ENCODE assay signal across 8 mouse cellular contexts in genomic region chr11:52167126-52167525, GRCm38 (mm10). TPM values are rescaled to one million over a fixed set of nuclear protein-coding genes. Genes with fewer than 3 reads are reported as not detected.
DNase-seq lines count a peak whose midpoint lies in the region; ATAC-seq and TF ChIP-seq lines count a peak whose summit lies in the region.

No protein-coding gene starts in this region.

- H3K27ac ChIP-seq in embryonic facial prominence, embryonic 13.5 days: no peak overlapping the region
- H3K27ac ChIP-seq in hindbrain, embryonic 15.5 days (replicated peaks): no peak overlapping the region
- no peak overlapping the region for H3K27ac ChIP-seq in liver, embryonic 12.5 days
- H3K27ac ChIP-seq in small intestine, adult 2 months (ENCODE audit: insufficient read depth, low read depth, low read length): no peak overlapping the region

- no peak for TF ChIP-seq CTCF in small intestine, adult 2 months (IDR thresholded peaks at IDR 0.05; ENCODE audit: extremely low read depth, insufficient read length, insufficient replicate concordance, low read depth, low read length)

- DNase-seq in urinary bladder, postnatal 14 days (ENCODE audit: low spot score): peak; percentile 15
- no peak for DNase-seq in urinary bladder, adult 2 months (ENCODE audit: low spot score)
- no peak for DNase-seq in layer of hippocampus, adult 11-12 months (ENCODE audit: low spot score)
- no peak for DNase-seq in right cerebral cortex, postnatal 4 days

- peak overlapping the region; percentile 13; the same call in 1 of the 2 replicates for H3K4me3 ChIP-seq in embryonic facial prominence, embryonic 13.5 days
- peak overlapping the region; percentile 4; the same call in 1 of the 2 replicates for H3K4me3 ChIP-seq in hindbrain, embryonic 15.5 days
- no peak overlapping the region for H3K4me3 ChIP-seq in liver, embryonic 12.5 days
- H3K4me3 ChIP-seq in small intestine, adult 2 months (ENCODE audit: low read depth, low read length): peak overlapping the region; percentile 63

- H3K9me3 ChIP-seq in embryonic facial prominence, embryonic 13.5 days: no peaks in the 10 kb centered on the region
- H3K9me3 ChIP-seq in hindbrain, embryonic 15.5 days: no peaks in the 10 kb centered on the region
- H3K9me3 ChIP-seq in liver, embryonic 12.5 days (replicated peaks): no peaks in the 10 kb centered on the region

- peak overlapping the region; percentile 27; the same call in 1 of the 2 replicates for H3K4me2 ChIP-seq in embryonic facial prominence, embryonic 13.5 days
- H3K4me2 ChIP-seq in hindbrain, embryonic 15.5 days: 0 out of 2 replicates have a peak overlapping the region, but pooled peaks have one; percentile 5
- peak overlapping the region; percentile 66; the same call in 1 of the 2 replicates for H3K4me2 ChIP-seq in liver, embryonic 12.5 days

- WGBS in embryonic facial prominence, embryonic 13.5 days: 2% methylated on average over 21 of the region's 21 CpGs
- under 1% methylated on average over 21 of the region's 21 CpGs for WGBS in hindbrain, embryonic 15.5 days
- 2% methylated on average over 21 of the region's 21 CpGs for WGBS in liver, embryonic 12.5 days (ENCODE audit: insufficient replicate concordance)
- 2% methylated on average over 21 of the region's 21 CpGs for WGBS in small intestine, adult 2 months

- no peak overlapping the region for H3K9ac ChIP-seq in embryonic facial prominence, embryonic 13.5 days
- no peak overlapping the region for H3K9ac ChIP-seq in hindbrain, embryonic 15.5 days
- no peak overlapping the region for H3K9ac ChIP-seq in liver, embryonic 12.5 days

- peaks cover 10% of the 10 kb centered on the region; the same call in 1 of the 2 replicates for H3K4me1 ChIP-seq in embryonic facial prominence, embryonic 13.5 days
- H3K4me1 ChIP-seq in hindbrain, embryonic 15.5 days (replicated peaks): peaks cover 15% of the 10 kb centered on the region
- H3K4me1 ChIP-seq in liver, embryonic 12.5 days: no peaks in the 10 kb centered on the region
- H3K4me1 ChIP-seq in small intestine, adult 2 months (ENCODE audit: control insufficient read depth, insufficient read depth, insufficient read length, low read length): 0 out of 2 replicates have a peak, but pooled peaks cover 4% of the 10 kb centered on the region

- ATAC-seq in embryonic facial prominence, embryonic 13.5 days (ENCODE audit: insufficient number of reproducible peaks, insufficient read depth, low FRiP score, low TSS enrichment, low read depth): no peak
- ATAC-seq in hindbrain, embryonic 15.5 days (ENCODE audit: low FRiP score, low read depth): no peak
- no peak for ATAC-seq in liver, embryonic 12.5 days

- TF ChIP-seq POLR2A in small intestine, adult 2 months (IDR thresholded peaks at IDR 0.05; ENCODE audit: low read depth, low read length): no peak

- peaks cover 73% of the 10 kb centered on the region for H3K27me3 ChIP-seq in embryonic facial prominence, embryonic 13.5 days
- H3K27me3 ChIP-seq in hindbrain, embryonic 15.5 days: peaks cover 28% of the 10 kb centered on the region
- peaks cover 72% of the 10 kb centered on the region for H3K27me3 ChIP-seq in liver, embryonic 12.5 days (replicated peaks)
- peaks cover 20% of the 10 kb centered on the region for H3K27me3 ChIP-seq in small intestine, adult 2 months (ENCODE audit: control insufficient read depth, insufficient read depth, low read length)

- H3K36me3 ChIP-seq in embryonic facial prominence, embryonic 13.5 days: no peaks in the 10 kb centered on the region
- no peaks in the 10 kb centered on the region for H3K36me3 ChIP-seq in hindbrain, embryonic 15.5 days
- no peaks in the 10 kb centered on the region for H3K36me3 ChIP-seq in liver, embryonic 12.5 days
- no peaks in the 10 kb centered on the region for H3K36me3 ChIP-seq in small intestine, adult 2 months (ENCODE audit: control insufficient read depth, insufficient read depth, low read length)

RNA-seq across cellular contexts. Expression of gene Olfr1373, which starts 21.8 kb away (rescaled TPM):
- not detected in 2 replicates for polyA plus RNA-seq in urinary bladder, adult 2 months (2012; rRNA removed)
- not detected in 2 replicates for polyA plus RNA-seq in embryonic facial prominence, embryonic 13.5 days (2015; fragmentation: Nextera tagmentation; extraction: Ambion mirVana)
- not detected in 2 replicates for polyA plus RNA-seq in hindbrain, embryonic 15.5 days (2015; fragmentation: Nextera tagmentation; extraction: Ambion mirVana)
- not detected in 2 replicates for polyA plus RNA-seq in liver, embryonic 12.5 days (2016; fragmentation: Nextera tagmentation; extraction: Ambion mirVana)
- not detected in 2 replicates for polyA plus RNA-seq in small intestine, adult 2 months (2012; rRNA removed)

RNA-seq across cellular contexts. Expression of gene Olfr1371, which starts 46.7 kb away (rescaled TPM):
- not detected in 2 replicates for polyA plus RNA-seq in urinary bladder, adult 2 months (2012; rRNA removed)
- not detected in 2 replicates for polyA plus RNA-seq in embryonic facial prominence, embryonic 13.5 days (2015; fragmentation: Nextera tagmentation; extraction: Ambion mirVana)
- polyA plus RNA-seq in hindbrain, embryonic 15.5 days (2015; fragmentation: Nextera tagmentation; extraction: Ambion mirVana): not detected in 2 replicates
- not detected in 2 replicates for polyA plus RNA-seq in liver, embryonic 12.5 days (2016; fragmentation: Nextera tagmentation; extraction: Ambion mirVana)
- not detected in 2 replicates for polyA plus RNA-seq in small intestine, adult 2 months (2012; rRNA removed)

Comparison
In these comparisons a context has a peak if more than half of its experiments do, and no peak if none do; other contexts are left out.
1. H3K4me2 ChIP-seq: peak in every context shown above with its lines; median percentile 66 in liver, embryonic 12.5 days; 27 in embryonic facial prominence, embryonic 13.5 days; 5 in hindbrain, embryonic 15.5 days.